Comparison of ENCODE assay signal across 8 mouse cellular contexts in genomic region chr7:30291215-30292131, GRCm38 (mm10). TPM values are rescaled to one million over a fixed set of nuclear protein-coding genes. Genes with fewer than 3 reads are reported as not detected.
DNase-seq lines count a peak whose midpoint lies in the region; ATAC-seq lines count a peak whose summit lies in the region.

Clip3 (plus strand) TSS chr7:30291728.

- H3K36me3 ChIP-seq in hindbrain, embryonic 12.5 days, result peaks cover 30% of the 10 kb centered on the region
- peaks cover 2% of the 10 kb centered on the region; the same call in 1 of the 2 replicates for H3K36me3 ChIP-seq in midbrain, embryonic 11.5 days (ENCODE audit: control insufficient read depth, insufficient read depth, low read length)
- H3K36me3 ChIP-seq in stomach, embryonic 14.5 days (ENCODE audit: control insufficient read depth, insufficient read depth, low read length), result peaks cover 3% of the 10 kb centered on the region; the same call in 1 of the 2 replicates

- no peaks in the 10 kb centered on the region for H3K27me3 ChIP-seq in hindbrain, embryonic 12.5 days
- no peaks in the 10 kb centered on the region for H3K27me3 ChIP-seq in midbrain, embryonic 11.5 days (ENCODE audit: control insufficient read depth, insufficient read depth, low read length)
- no peaks in the 10 kb centered on the region for H3K27me3 ChIP-seq in stomach, embryonic 14.5 days (ENCODE audit: control insufficient read depth, insufficient read depth, low read length)

- H3K4me3 ChIP-seq in hindbrain, embryonic 12.5 days, result peak within 1 kb of the TSS; percentile 56
- peak within 1 kb of the TSS; percentile 93 for H3K4me3 ChIP-seq in midbrain, embryonic 11.5 days (ENCODE audit: low read depth, low read length)
- peak within 1 kb of the TSS; percentile 55 for H3K4me3 ChIP-seq in stomach, embryonic 14.5 days (ENCODE audit: low read depth, low read length)

- H3K9ac ChIP-seq in hindbrain, embryonic 12.5 days, result peak within 1 kb of the TSS; percentile 87
- H3K9ac ChIP-seq in midbrain, embryonic 11.5 days (ENCODE audit: low read length), result peak within 1 kb of the TSS; percentile 96
- peak within 1 kb of the TSS; percentile 85 for H3K9ac ChIP-seq in stomach, embryonic 14.5 days (replicated peaks; ENCODE audit: low read depth, low read length)

- WGBS in hindbrain, embryonic 12.5 days, result 7% methylated on average over 35 of the region's 35 CpGs
- WGBS in midbrain, embryonic 11.5 days, result 7% methylated on average over 35 of the region's 35 CpGs
- WGBS in stomach, embryonic 14.5 days, result 7% methylated on average over 35 of the region's 35 CpGs

- H3K4me2 ChIP-seq in hindbrain, embryonic 12.5 days (replicated peaks), result peak within 1 kb of the TSS; percentile 70
- H3K4me2 ChIP-seq in midbrain, embryonic 11.5 days, result peak within 1 kb of the TSS; percentile 90
- H3K4me2 ChIP-seq in stomach, embryonic 14.5 days (replicated peaks; ENCODE audit: low read depth, low read length), result peak within 1 kb of the TSS; percentile 61

- H3K27ac ChIP-seq in hindbrain, embryonic 12.5 days, result peak within 1 kb of the TSS; percentile 78
- H3K27ac ChIP-seq in midbrain, embryonic 11.5 days (ENCODE audit: low read depth, low read length), result peak within 1 kb of the TSS; percentile 40; the same call in 1 of the 2 replicates
- H3K27ac ChIP-seq in stomach, embryonic 14.5 days (ENCODE audit: low read length), result peak within 1 kb of the TSS; percentile 49

- peak; percentile 84 for ATAC-seq in hindbrain, embryonic 12.5 days (ENCODE audit: low FRiP score)
- ATAC-seq in midbrain, embryonic 11.5 days (ENCODE audit: low FRiP score), result peak; percentile 89
- ATAC-seq in stomach, embryonic 14.5 days (ENCODE audit: insufficient number of reproducible peaks, insufficient read depth, low FRiP score, low read depth), result peak; percentile 73

- H3K9me3 ChIP-seq in hindbrain, embryonic 12.5 days (replicated peaks), result no peaks in the 10 kb centered on the region
- H3K9me3 ChIP-seq in midbrain, embryonic 11.5 days (ENCODE audit: control insufficient read depth, low read length), result no peaks in the 10 kb centered on the region
- no peaks in the 10 kb centered on the region for H3K9me3 ChIP-seq in stomach, embryonic 14.5 days (ENCODE audit: control insufficient read depth, low read depth, low read length)

- DNase-seq in adipocyte (ENCODE audit: low spot score), result peak; percentile 63
- DNase-seq in cerebellum, adult 9-11 months, result peak; percentile 94
- DNase-seq in frontal cortex, postnatal 14 days (ENCODE audit: low spot score in 2 of 2), result peak; percentile 83 to 86
- DNase-seq in left cerebral cortex, adult 8-10 months (ENCODE audit: low spot score in 2 of 2), result peak; percentile 81 to 87
- peak; percentile 98 for DNase-seq in midbrain, embryonic 11.5 days (ENCODE audit: low spot score, missing footprints)
- no peak for DNase-seq in natural killer cell, adult 2 months (ENCODE audit: low spot score in 2 of 2)

- H3K4me1 ChIP-seq in hindbrain, embryonic 12.5 days, result peaks cover 35% of the 10 kb centered on the region
- H3K4me1 ChIP-seq in midbrain, embryonic 11.5 days (ENCODE audit: control insufficient read depth, insufficient read depth, low read length), result peaks cover 5% of the 10 kb centered on the region; the same call in 1 of the 2 replicates
- H3K4me1 ChIP-seq in stomach, embryonic 14.5 days (ENCODE audit: control insufficient read depth, insufficient read depth, low read length), result no peaks in the 10 kb centered on the region

RNA-seq across cellular contexts. Expression of gene Clip3, which starts in this region (rescaled TPM):
- polyA plus RNA-seq in hindbrain, embryonic 12.5 days (2016; fragmentation: Nextera tagmentation; extraction: Ambion mirVana), result 74.8 and 88.1 TPM in 2 replicates
- total RNA-seq in left cerebral cortex, adult 8-10 months (2022), result 100 to 1,000 TPM; 377 to 471 (median 424) TPM
- 66.6 and 92.0 TPM in 2 replicates for polyA plus RNA-seq in midbrain, embryonic 11.5 days (2014; fragmentation: Nextera tagmentation; extraction: Ambion mirVana)
- 52.8 and 53.9 TPM in 2 replicates for polyA plus RNA-seq in stomach, embryonic 14.5 days (2014; fragmentation: Nextera tagmentation; extraction: Ambion mirVana)

Comparison
In these comparisons a context has a peak if more than half of its experiments do, and no peak if none do; other contexts are left out.
1. DNase-seq: peak in adipocyte (single experiment), cerebellum, adult 9-11 months (single experiment), frontal cortex, postnatal 14 days (2 of 2), left cerebral cortex, adult 8-10 months (2 of 2) and midbrain, embryonic 11.5 days (single experiment); none in natural killer cell, adult 2 months (0 of 2).
2. Peak in every context shown above with its lines, with median percentiles within 50 percentile points of each other: ATAC-seq, H3K27ac ChIP-seq, H3K4me2 ChIP-seq, H3K4me3 ChIP-seq and H3K9ac ChIP-seq.